Mouse (Mus musculus): ENCODE results near the gene Itprid2.

DNA sequence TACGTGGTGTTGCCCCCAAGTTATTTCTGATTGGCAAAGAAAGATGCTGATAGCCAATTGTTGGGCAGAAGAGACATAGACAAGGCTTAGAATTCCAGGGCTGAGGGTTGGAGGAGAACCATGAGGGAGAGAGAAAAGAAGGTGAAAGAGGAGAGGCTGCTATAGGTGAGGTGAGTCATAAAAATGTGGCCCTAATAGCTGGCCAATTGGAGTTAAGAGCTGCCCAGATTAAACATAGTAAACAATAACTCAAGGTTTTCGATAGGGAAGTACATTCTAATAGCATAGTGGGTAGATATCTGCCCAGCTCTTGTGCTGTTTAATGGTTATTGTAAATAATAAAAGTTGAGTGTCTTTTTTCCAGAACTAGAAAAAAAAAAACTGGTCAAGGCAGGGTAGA lies 69.6 kb downstream of the Itprid2 start:
- TF ChIP-seq CTCF (IDR thresholded peaks at IDR 0.05; ENCODE audit: low read depth) (no peak), EP300 (IDR thresholded peaks at IDR 0.05; ENCODE audit: low read depth) (no peak)

All from liver, embryonic 14.5 days (tissue).